Mouse (Mus musculus) heart, embryonic 16.5 days (tissue): Measurements from ENCODE around the gene 1110008L16Rik. TPM values are rescaled to one million over a fixed set of nuclear protein-coding genes. Genes with fewer than 3 reads are reported as not detected.

ENCODE experiments used
- ATAC-seq: fragments of 200-750 bp; cut with Nextera tagmentation; replicated peaks from 2 replicates; pipeline ENCODE4 v1.8.0; 2017; ENCODE audit warnings: moderate number of reproducible peaks; ENCODE audit not compliant: insufficient read depth, low FRiP score; ENCODE audit errors: extremely low read depth
- H3K27ac ChIP-seq: fragments of 300-500 bp; sonication (generic); 2 replicates; pipeline ENCODE4 v1.5.1; 2014; ENCODE audit warnings: mild to moderate bottlenecking, low read length, control low read depth, moderate library complexity
- H3K27me3 ChIP-seq: fragments of 300-500 bp; sonication (generic); 2 replicates; pipeline ENCODE4 v1.6.1; 2014; ENCODE audit warnings: low read length, mixed read lengths; ENCODE audit not compliant: control insufficient read depth, insufficient read depth
- H3K36me3 ChIP-seq: fragments of 300-500 bp; sonication (generic); 2 replicates; pipeline ENCODE4 v1.6.1; 2014; ENCODE audit not compliant: control insufficient read depth, insufficient read depth
- H3K4me1 ChIP-seq: fragments of 300-500 bp; sonication (generic); 2 replicates; pipeline ENCODE4 v1.6.1; 2014; ENCODE audit warnings: low read length, mixed read lengths; ENCODE audit not compliant: control insufficient read depth, insufficient read depth
- H3K4me2 ChIP-seq: fragments of 300-500 bp; sonication (generic); 2 replicates; pipeline ENCODE4 v1.6.1; 2014; ENCODE audit warnings: low read depth, mild to moderate bottlenecking, control low read depth, low read length
- H3K4me3 ChIP-seq: fragments of 300-500 bp; sonication (generic); 2 replicates; pipeline ENCODE4 v1.5.1; 2014; ENCODE audit warnings: mild to moderate bottlenecking, control low read depth, low read length
- H3K9ac ChIP-seq: fragments of 300-500 bp; sonication (generic); 2 replicates; pipeline ENCODE4 v1.6.1; 2014; ENCODE audit warnings: low read length, control low read depth
- H3K9me3 ChIP-seq: fragments of 300-500 bp; sonication (generic); replicated peaks from 2 replicates; pipeline ENCODE4 v1.6.1; 2016; ENCODE audit warnings: low read length; ENCODE audit not compliant: control insufficient read depth
- WGBS: fragments of 180-500 bp; shearing (Covaris S2); extraction: QIAGEN DNeasy Blood & Tissue Kit; methylation state at CpG from one replicate; pipeline ENCODE4 v1.1.7; 2014; 5-methylcytosine and 5-hydroxymethylcytosine counted together
- polyA plus RNA-seq: library from polyadenylated mRNA; unstranded; fragments of >200 nt; fragmentation: Nextera tagmentation; extraction: Ambion mirVana; gene quantifications from 2 replicates; pipeline ENCODE4 v1.2.1, GENCODE M21; 2015

Gene 1110008L16Rik
- polyA plus RNA-seq, 1 experiment from 2014 or later: 12.3 TPM

DNA sequence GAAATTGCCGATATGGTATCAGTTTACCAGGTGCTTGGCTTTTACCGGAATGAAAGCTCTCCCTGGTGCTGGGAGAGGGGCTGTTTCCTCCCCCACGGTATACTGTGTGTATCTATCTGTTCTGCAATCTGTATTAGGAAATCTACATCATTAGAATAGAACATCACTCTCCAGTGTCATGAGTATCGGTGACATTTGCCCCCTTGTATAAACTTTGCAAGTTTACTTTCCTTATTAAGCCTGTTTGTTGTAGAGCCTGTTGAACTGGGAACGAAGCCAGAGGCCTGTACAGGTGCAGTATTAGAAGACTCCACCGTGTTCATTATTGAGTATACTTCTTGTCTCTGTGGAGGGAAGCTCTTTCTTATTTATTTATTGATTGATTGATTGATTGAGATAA lies 54.0 kb downstream of the 1110008L16Rik start:
- Histone ChIP-seq H3K9ac (no peak overlapping the region), H3K4me3 (no peak overlapping the region), H3K9me3 (no peaks in the 10 kb centered on the region), H3K36me3 (no peaks in the 10 kb centered on the region), H3K27me3 (no peaks in the 10 kb centered on the region), H3K27ac (no peak overlapping the region), H3K4me2 (no peak overlapping the region), H3K4me1 (no peaks in the 10 kb centered on the region)
- WGBS: 62% methylated on average over 6 of the region's 6 CpGs
- ATAC-seq: no peak

GRCm38 (mm10) chr12:55354904-55355303 lies 55.5 kb downstream of the 1110008L16Rik start:
- 38% methylated on average over 4 of the region's 4 CpGs for WGBS
- Histone ChIP-seq H3K4me2 (no peak overlapping the region), H3K4me3 (no peak overlapping the region), H3K9me3 (no peaks in the 10 kb centered on the region), H3K27me3 (no peaks in the 10 kb centered on the region), H3K27ac (no peak overlapping the region), H3K36me3 (no peaks in the 10 kb centered on the region), H3K9ac (no peak overlapping the region), H3K4me1 (no peaks in the 10 kb centered on the region)
- ATAC-seq: peak; percentile 45; the same call in 1 of the 2 replicates

- WGBS: 53% methylated on average over 1 of the region's 1 CpGs
- H3K4me1 ChIP-seq: no peaks in the 10 kb centered on the region
- H3K9me3 ChIP-seq: no peaks in the 10 kb centered on the region
- H3K27ac ChIP-seq: no peak overlapping the region
- no peak for ATAC-seq
- H3K4me3 ChIP-seq: no peak overlapping the region
- no peak overlapping the region for H3K4me2 ChIP-seq
- H3K27me3 ChIP-seq: no peaks in the 10 kb centered on the region
- H3K9ac ChIP-seq: no peak overlapping the region
- H3K36me3 ChIP-seq: no peaks in the 10 kb centered on the region
Observed at GRCm38 (mm10) chr12:55357303-55357702, 57.9 kb downstream of the 1110008L16Rik start.

DNA sequence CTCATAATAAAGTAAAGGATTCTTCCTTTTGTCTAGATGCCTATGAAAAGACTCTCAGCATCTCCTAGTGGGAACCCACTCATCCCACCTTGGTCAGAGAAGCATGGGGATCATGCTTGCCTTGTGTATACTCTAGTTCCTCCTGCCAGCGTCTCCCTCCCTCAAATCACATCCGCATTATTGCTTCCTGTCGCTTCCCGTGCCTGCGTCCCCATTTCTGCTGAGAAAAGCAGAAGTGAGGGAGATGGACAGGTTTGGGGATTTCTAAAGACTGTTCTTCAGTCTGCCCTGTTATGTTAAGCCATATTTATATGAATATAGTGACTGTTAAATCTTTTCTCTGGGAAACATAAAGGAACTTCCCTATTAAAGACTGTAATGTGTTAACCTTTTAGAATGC lies 61.6 kb downstream of the 1110008L16Rik start:
- no peaks in the 10 kb centered on the region for H3K4me1 ChIP-seq
- no peak overlapping the region for H3K4me3 ChIP-seq
- H3K36me3 ChIP-seq: no peaks in the 10 kb centered on the region
- no peak for ATAC-seq
- H3K27me3 ChIP-seq: no peaks in the 10 kb centered on the region
- H3K4me2 ChIP-seq: no peak overlapping the region
- H3K27ac ChIP-seq: no peak overlapping the region
- no peaks in the 10 kb centered on the region for H3K9me3 ChIP-seq
- WGBS: 64% methylated on average over 5 of the region's 5 CpGs
- H3K9ac ChIP-seq: no peak overlapping the region

DNA sequence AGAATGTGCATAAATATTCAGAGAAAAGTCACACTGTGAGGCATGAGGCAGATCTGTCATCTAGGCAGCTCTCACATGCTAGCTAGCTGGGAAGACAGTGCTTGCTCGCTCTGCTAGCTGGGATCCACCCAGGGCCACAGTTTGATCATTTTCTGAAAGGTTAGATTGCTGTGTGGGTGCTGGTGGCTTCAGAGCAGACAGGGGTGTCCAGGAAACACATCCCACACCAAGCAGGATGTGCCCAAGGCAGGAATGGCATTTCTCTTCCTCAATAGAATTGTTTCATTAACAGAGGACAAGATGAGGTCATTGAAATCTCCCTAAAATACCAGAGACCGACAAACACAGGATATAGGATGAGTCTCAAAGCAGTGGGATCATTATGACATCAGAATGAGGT lies 65.7 kb downstream of the 1110008L16Rik start:
- 48% methylated on average over 2 of the region's 2 CpGs for WGBS
- Histone ChIP-seq H3K27me3 (no peaks in the 10 kb centered on the region), H3K36me3 (no peaks in the 10 kb centered on the region), H3K4me3 (no peak overlapping the region), H3K4me1 (no peaks in the 10 kb centered on the region), H3K9me3 (no peaks in the 10 kb centered on the region), H3K27ac (no peak overlapping the region), H3K9ac (no peak overlapping the region), H3K4me2 (no peak overlapping the region)
- ATAC-seq: no peak

GRCm38 (mm10) chr12:55372424-55373055 lies 73.2 kb downstream of the 1110008L16Rik start:
- H3K9ac ChIP-seq: no peak overlapping the region
- no peaks in the 10 kb centered on the region for H3K4me1 ChIP-seq
- ATAC-seq: 0 out of 2 replicates have a peak, but pooled peaks have one; percentile 32
- WGBS: 79% methylated on average over 3 of the region's 3 CpGs
- no peaks in the 10 kb centered on the region for H3K9me3 ChIP-seq
- H3K27me3 ChIP-seq: no peaks in the 10 kb centered on the region
- H3K4me3 ChIP-seq: no peak overlapping the region
- no peak overlapping the region for H3K4me2 ChIP-seq
- H3K36me3 ChIP-seq: no peaks in the 10 kb centered on the region
- H3K27ac ChIP-seq: no peak overlapping the region

- no peak for ATAC-seq
- no peak overlapping the region for H3K4me2 ChIP-seq
- no peaks in the 10 kb centered on the region for H3K4me1 ChIP-seq
- H3K36me3 ChIP-seq: no peaks in the 10 kb centered on the region
- H3K9me3 ChIP-seq: no peaks in the 10 kb centered on the region
- no peak overlapping the region for H3K9ac ChIP-seq
- H3K4me3 ChIP-seq: no peak overlapping the region
- H3K27me3 ChIP-seq: no peaks in the 10 kb centered on the region
- WGBS: 86% methylated on average over 16 of the region's 16 CpGs
- no peak overlapping the region for H3K27ac ChIP-seq
Observed at GRCm38 (mm10) chr12:55376956-55377609, 77.7 kb downstream of the 1110008L16Rik start.

- H3K4me3 ChIP-seq: no peak overlapping the region
- H3K9ac ChIP-seq: no peak overlapping the region
- no peaks in the 10 kb centered on the region for H3K36me3 ChIP-seq
- no peaks in the 10 kb centered on the region for H3K9me3 ChIP-seq
- no peak overlapping the region for H3K27ac ChIP-seq
- no peak for ATAC-seq
- 70% methylated on average over 6 of the region's 6 CpGs for WGBS
- H3K4me1 ChIP-seq: no peaks in the 10 kb centered on the region
- H3K27me3 ChIP-seq: no peaks in the 10 kb centered on the region
- no peak overlapping the region for H3K4me2 ChIP-seq
Observed at GRCm38 (mm10) chr12:55377610-55377980, 78.2 kb downstream of the 1110008L16Rik start.

- Histone ChIP-seq H3K4me3 (no peak within 1 kb of the TSS), H3K4me2 (no peak within 1 kb of the TSS), H3K9ac (no peak within 1 kb of the TSS), H3K27me3 (no peaks in the 10 kb centered on the region), H3K9me3 (no peaks in the 10 kb centered on the region), H3K4me1 (peaks cover 6% of the 10 kb centered on the region; the same call in 1 of the 2 replicates), H3K27ac (peak within 1 kb of the TSS; percentile 37; the same call in 1 of the 2 replicates), H3K36me3 (no peaks in the 10 kb centered on the region)
- WGBS: 58% methylated on average over 10 of the region's 10 CpGs
- ATAC-seq: no peak
Observed at GRCm38 (mm10) chr12:55384023-55384749, 84.8 kb downstream of the 1110008L16Rik start, which contains the start of gene Psma6. TSS of gene Psma6 (plus strand) at chr12:55384222.
